Mouse (Mus musculus) megakaryocyte-erythroid progenitor cell, adult 5 weeks (primary cell): ENCODE results near the gene Eno2. TPM values are rescaled to one million over a fixed set of nuclear protein-coding genes. Genes with fewer than 3 reads are reported as not detected.

Experiments
- polyA plus RNA-seq: library from polyadenylated mRNA; stranded (reverse); fragments of >175 nt; gene quantifications from 2 replicates; pipeline ENCODE4 v1.2.3, GENCODE M21; 2012

The Eno2 gene
- polyA plus RNA-seq = 0.37 and 0.90 TPM in 2 replicates

DNA sequence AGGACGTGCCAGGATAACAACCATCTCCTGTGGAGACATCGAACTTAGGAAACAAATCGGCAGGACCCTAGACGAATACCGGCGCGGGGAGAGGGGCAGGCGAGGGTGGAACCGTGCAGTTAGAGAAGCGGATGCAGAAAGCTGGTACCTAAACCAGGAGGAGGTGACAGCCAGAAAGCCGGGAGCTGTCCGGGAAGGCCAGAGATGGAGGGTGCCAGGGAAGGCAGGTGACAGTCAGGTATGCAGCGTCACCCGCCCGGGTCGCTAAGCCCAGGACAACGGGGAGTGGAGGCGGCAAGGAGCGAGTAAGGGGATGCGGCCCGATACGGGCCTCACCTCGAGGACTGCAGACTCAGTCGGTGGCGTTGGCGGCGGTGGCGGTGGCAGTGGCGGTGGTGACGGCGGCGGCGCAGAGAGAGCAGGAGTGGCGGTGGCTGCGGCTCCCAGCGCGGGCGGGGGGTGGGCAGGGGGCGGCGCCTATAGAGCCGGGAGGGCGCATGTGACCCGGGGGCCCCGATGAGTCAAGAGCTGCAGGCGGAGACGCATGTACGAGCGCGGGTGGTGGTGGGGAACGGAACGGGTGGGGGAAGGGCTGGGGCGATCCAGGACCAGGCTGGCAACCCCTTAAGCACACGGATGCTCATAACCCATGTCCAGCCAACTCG lies at the start of gene Eno2:
Gene Eno2 (minus strand): TSS at position 573 of the 665 bp plus-strand sequence.

DNA sequence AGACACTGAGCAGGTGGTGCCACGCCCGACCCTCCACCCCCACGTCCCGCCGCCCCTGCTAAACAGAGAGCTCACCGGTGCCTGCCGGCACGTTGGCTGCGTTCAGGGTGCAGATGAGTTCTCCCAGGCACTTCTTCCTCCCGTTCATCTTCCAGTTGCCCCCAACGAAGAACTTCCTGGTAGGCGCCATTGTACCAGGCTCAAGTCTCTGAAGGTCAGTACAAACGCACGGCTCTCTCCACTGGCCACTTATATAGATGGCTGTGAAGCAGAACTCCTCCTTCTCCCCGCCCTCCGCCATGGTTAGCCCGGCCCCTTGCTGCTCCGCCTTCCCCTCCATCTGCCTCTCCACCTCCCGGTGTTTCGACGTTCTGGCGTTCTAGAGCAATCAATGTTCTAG lies 44.5 kb upstream of the Eno2 start, which contains the start of gene Tpi1:
Gene Tpi1 (minus strand): TSS at position 364 of the 400 bp plus-strand sequence.

DNA sequence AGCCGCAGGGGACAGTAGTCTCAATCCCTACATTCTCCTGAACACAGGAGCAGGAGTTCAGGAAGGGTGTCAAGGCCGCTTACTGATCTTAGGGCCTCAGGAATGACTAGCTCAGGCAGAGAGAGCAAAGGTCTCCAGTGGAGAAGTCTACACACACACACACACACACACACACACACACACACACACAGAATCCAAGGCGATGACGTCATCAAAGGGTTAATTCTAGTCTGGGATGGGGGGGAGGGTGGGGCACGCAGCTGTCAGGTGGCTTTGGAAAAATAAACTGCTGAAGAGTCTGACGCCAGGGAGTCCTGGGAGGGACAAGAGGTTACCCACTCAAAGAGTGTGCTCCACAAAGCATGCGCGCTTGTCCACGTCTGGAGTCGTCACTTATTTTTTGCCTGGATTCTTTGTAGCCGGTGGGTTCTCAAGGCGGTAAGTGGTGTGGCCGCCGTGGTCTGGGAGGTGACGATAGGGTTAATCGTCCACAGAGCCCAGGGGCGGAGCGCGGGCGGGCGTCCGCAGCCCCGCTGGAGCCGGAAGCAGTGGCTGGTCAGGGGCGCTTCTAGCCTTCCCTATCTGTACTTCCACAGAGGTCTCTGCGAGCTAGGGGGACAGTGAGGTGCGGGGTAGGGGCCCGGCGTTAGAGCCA lies 39.0 kb upstream of the Eno2 start, which contains the start of gene Spsb2:
Gene Spsb2 (plus strand): TSS at position 304 of the 655 bp plus-strand sequence.

DNA sequence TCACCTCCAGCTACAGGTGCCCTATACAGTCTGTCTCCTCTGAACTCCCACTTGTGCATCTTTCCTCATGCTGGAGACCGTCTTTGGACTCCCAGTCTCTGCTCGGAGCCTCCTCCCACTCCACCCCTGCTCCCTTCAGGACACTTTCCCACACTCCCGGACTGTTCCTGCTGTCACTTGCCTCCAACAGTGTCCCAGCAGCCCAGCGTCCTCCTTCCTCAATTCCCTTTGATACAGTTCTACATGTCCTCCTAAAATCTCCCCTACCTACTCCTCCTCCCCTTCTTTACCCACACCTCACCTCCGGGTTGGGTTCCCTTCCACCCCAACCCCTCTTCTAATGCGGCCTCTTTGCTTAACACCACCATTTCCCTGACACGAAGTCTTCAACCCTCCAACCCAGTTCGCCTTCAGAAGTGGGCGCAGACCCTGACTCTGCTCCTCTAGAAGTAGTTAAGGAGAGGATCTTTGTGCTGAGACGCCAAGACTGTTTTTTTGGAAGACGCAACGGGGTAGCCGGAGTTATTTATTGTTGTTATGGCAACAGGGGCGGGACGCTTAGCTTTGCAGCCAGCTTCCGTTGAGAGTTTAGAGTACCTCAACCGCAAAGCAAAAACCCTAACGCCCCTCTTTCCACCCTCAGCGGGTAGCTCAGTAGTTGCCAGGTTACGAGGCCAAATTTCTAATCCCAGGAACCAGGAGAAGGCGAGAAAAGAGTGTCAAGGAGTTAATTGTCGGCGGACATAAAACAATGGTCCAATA lies 9.9 kb upstream of the Eno2 start, which contains the start of gene Lrrc23:
Gene Lrrc23 (minus strand): TSS at position 506 of the 762 bp plus-strand sequence.

DNA sequence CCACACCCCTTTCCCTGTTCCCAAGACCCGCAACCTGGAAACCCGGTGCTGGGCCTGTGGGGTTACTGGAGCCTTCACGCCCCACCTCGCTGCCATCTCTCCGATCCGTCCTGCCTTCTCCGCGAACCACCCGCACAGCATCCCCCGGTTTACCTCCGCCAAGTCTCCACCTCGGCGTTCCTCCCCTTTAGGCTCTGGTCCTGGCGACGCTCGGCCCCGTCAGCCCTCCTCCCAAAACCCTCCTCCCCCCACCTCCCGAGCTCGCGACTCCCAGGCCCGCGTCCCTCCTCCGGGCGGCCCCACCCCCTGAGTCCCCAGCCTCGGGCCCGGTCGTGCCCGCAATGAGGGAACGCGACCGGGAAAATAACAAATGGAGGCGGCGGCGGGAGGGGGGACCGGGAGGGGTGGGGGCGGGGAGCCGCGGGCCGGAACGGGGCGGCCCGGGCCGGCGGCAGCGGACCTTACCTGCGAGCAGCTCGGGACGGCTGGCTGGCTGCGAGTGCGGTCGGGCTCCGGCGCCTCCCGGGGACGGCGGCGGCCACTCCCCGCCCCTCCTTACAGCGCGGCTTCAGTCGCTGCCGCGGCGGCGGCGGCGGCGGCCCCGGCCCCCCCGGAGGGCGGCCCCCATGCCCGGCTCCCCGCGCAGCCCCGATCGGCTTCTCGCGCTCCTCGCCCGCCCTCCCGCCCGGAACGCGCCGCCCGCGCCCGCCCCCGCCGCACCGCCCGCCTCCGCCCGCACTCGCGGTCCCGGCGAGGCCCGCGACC lies 13.5 kb downstream of the Eno2 start, which contains the start of the genes Gm45234 and Atn1:
Gene Gm45234 (minus strand): TSS at position 191 of the 765 bp plus-strand sequence.
Gene Atn1 (minus strand): TSS at position 694 of the 765 bp plus-strand sequence.

DNA sequence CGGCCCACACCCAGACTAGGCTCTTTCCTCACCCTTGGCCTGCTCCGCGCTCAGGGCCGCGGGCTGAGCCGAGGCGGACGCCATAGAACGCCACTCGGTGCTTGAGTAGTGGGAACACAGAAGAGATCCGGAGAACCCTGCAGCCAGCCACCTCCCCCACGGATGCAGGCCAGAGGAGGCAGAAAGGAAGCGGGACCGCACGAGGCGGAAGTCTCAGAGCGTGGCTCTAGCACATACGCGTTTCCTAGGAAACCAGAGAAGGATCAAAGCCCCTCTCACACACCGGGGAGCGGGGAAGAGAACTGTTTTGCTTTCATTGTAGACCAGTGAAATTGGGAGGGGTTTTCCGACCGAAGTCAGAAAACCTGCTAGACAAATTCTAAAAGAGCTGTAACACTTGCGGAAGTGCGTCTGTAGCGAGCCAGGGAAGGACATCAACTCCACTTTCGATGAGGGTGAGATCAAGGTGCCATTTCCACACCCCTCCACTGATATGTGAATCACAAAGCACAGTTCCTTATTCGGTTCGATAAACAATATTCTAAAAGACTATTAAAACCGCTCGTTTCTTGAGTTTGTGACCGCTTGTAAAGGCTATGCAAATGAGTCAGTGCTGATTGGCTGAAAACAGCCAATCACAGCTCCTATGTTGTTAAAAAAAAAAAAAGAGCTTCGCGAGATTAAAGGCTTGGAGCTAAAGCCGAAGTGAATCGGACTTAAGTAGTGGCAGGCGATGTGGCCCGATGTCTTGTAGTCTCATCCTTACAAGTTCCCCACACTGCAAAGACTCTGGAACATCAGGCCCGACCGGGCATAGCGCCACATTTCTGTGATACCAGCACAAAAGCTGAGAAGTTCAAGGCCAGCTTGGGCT lies 28.3 kb downstream of the Eno2 start, which contains the start of gene Grcc10:
Gene Grcc10 (minus strand): TSS at position 487 of the 874 bp plus-strand sequence.

DNA sequence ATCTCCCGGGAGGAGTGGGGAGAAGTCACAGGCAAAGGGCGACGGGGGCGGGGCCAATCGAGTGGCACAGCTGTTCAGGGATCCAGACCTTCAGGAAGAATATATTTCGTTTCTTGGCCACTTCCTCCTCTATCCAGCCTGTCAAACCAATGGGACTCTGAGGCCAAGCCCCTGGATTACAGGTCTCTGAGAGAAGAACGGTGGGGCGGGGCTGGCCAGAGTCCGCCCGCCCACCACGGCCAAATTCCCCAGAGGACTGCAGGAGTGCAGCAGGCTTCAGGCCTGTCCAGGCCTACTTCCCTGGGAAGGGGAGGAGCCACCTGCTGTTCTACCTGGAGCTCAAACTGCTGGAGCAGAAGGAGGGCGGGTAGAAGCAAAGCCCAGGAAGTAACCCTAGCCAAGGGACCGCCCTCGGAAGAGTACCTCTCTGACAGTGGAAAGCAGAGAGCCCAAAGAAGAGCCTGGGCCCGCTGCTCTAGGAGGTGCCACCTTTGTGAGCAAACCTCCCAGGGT lies 30.9 kb downstream of the Eno2 start, which contains the start of gene Ptpn6:
Gene Ptpn6 (minus strand): TSS at position 204 of the 513 bp plus-strand sequence.

DNA sequence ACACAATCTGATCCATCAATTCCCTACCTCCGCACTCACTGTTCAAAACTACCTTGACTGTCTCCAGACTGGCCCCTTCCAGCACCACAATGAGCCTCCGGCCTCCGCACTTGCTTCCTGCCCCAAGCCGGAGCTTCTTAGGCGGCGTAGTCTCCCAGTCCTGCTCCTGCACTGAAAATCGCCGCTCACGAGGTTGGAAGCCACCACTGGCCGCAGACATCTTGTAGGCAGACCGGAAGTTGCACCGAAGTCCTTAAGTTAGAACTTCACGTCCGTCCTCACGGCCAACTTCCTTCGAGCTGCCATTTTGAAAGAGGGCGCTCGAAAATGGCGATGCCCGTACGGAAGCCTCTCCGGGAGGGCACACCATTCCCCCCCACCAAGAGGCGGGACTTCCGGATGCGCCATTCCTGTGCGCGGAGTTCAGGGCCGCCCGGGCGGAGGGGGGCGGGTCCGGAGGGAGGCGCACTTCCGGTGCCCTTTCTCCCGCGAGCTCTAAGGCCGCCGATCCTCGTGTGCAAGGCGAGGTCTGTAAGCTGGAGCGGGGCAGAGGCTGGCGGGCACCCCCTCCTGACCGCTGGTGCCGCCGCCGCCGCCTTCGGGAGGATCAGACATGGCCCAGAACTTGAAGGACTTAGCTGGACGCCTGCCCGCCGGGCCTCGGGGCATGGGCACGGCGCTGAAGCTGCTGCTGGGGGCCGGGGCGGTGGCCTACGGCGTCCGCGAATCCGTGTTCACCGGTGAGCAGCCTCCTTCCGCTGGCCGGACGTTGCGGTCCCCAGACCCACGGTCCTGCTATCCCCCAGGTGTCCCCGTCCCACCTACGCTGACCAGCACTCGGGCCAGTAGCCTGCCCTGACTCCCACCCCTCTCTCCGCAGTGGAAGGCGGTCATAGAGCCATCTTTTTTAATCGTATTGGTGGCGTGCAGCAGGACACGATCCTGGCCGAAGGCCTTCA lies 57.4 kb downstream of the Eno2 start, which contains the start of the genes Emg1 and Phb2:
Gene Emg1 (minus strand): TSS at position 355 of the 959 bp plus-strand sequence.
Gene Phb2 (plus strand): TSS at position 513 of the 959 bp plus-strand sequence.

Other genes with a start within 250 kb of the Eno2 start
- gene C1s1, start 227.3 kb downstream of the Eno2 start, polyA plus RNA-seq = not detected in 2 replicates
- gene C1rb, start 199.4 kb downstream of the Eno2 start, polyA plus RNA-seq = not detected in 2 replicates
- not detected in 2 replicates for gene C1s2, start 133.6 kb downstream of the Eno2 start, polyA plus RNA-seq
- gene Lpcat3, start 106.6 kb downstream of the Eno2 start, polyA plus RNA-seq = 47.7 and 53.9 TPM in 2 replicates
- gene Emg1, start 57.5 kb downstream of the Eno2 start, polyA plus RNA-seq = 294 and 299 TPM in 2 replicates
- 308 and 359 TPM in 2 replicates for gene Phb2, start 57.3 kb downstream of the Eno2 start, polyA plus RNA-seq
- 65.9 and 80.8 TPM in 2 replicates for gene Ptpn6, start 31.0 kb downstream of the Eno2 start, polyA plus RNA-seq
- 50.4 and 53.2 TPM in 2 replicates for gene Grcc10, start 28.3 kb downstream of the Eno2 start, polyA plus RNA-seq
- gene Gm45234, start 13.7 kb downstream of the Eno2 start, polyA plus RNA-seq = not detected in 2 replicates
- 111 and 137 TPM in 2 replicates for gene Atn1, start 13.1 kb downstream of the Eno2 start, polyA plus RNA-seq
- 0.37 and 0.47 TPM in 2 replicates for gene Lrrc23, start 10.1 kb upstream of the Eno2 start, polyA plus RNA-seq
- 10.0 and 16.9 TPM in 2 replicates for gene Spsb2, start 39.0 kb upstream of the Eno2 start, polyA plus RNA-seq
- 195 and 233 TPM in 2 replicates for gene Tpi1, start 44.6 kb upstream of the Eno2 start, polyA plus RNA-seq
- gene Usp5, start 59.8 kb upstream of the Eno2 start, polyA plus RNA-seq = 83.8 and 84.6 TPM in 2 replicates
- gene Cdca3, start 59.9 kb upstream of the Eno2 start, polyA plus RNA-seq = 43.2 and 59.7 TPM in 2 replicates
- gene Gnb3, start 70.6 kb upstream of the Eno2 start, polyA plus RNA-seq = 0.22 TPM in 1 of 2 replicates, not detected in the other
- 8.2 and 16.7 TPM in 2 replicates for gene P3h3, start 88.1 kb upstream of the Eno2 start, polyA plus RNA-seq
- 0.09 and 0.18 TPM in 2 replicates for gene Gpr162, start 94.3 kb upstream of the Eno2 start, polyA plus RNA-seq
- 0.43 and 0.93 TPM in 2 replicates for gene Cd4, start 118.5 kb upstream of the Eno2 start, polyA plus RNA-seq
- 5.7 and 9.5 TPM in 2 replicates for gene Lag3, start 142.0 kb upstream of the Eno2 start, polyA plus RNA-seq
- 278 and 322 TPM in 2 replicates for gene Ptms, start 150.4 kb upstream of the Eno2 start, polyA plus RNA-seq
- gene Mlf2, start 161.7 kb upstream of the Eno2 start, polyA plus RNA-seq = 177 and 232 TPM in 2 replicates
- 50.6 and 53.4 TPM in 2 replicates for gene Cops7a, start 195.9 kb upstream of the Eno2 start, polyA plus RNA-seq
- 0.24 and 1.00 TPM in 2 replicates for gene Pianp, start 227.0 kb upstream of the Eno2 start, polyA plus RNA-seq
- 74.6 and 80.3 TPM in 2 replicates for gene Zfp384, start 239.5 kb upstream of the Eno2 start, polyA plus RNA-seq